Mouse (Mus musculus) lung, postnatal 0 days (tissue): ENCODE data around the gene Ostf1.

Source experiments
- CTCF ChIP-seq: IDR thresholded peaks from 2 replicates; pipeline ENCODE4 v1.5.1; 2016; ENCODE audit warnings: antibody characterized with exemption, mild to moderate bottlenecking
- EP300 ChIP-seq: IDR thresholded peaks from 2 replicates; pipeline ENCODE4 v1.6.1; 2016; ENCODE audit warnings: antibody characterized with exemption, mild to moderate bottlenecking, control low read depth

DNA sequence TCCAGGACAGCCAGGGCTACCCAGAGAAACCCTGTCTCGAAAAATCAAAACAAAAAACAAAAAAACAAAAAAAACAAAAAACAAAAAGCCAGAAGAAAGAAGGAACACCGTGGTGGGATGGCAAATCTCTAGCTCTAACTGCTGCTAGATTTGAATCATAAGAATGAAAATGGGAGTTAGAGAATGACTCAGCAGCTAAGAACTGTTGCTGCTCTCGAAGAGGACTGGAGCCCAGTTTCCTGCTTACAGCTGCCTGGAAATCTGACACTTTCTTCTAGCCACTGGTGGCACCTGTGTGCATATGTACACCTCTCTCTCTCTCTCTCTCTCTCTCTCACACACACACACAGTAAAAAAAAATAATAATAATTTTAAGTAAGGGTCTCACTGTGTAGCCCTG lies 14.8 kb upstream of the Ostf1 start:
- TF ChIP-seq CTCF (no peak), EP300 (no peak)
